Mouse (Mus musculus): Measurements from ENCODE around the gene Nsd1. TPM values are rescaled to one million over a fixed set of nuclear protein-coding genes. Genes with fewer than 3 reads are reported as not detected.
"Not testable (repeated sequence)": the region's sequence is repeated elsewhere in the genome, so short reads cannot be mapped to it uniquely, and the experiment has no call there.

Gene Nsd1
- polyA plus RNA-seq, 1 experiment, result 32.8 TPM

- 8% methylated on average over 12 of the region's 12 CpGs for WGBS
- Histone ChIP-seq H3K27me3 (ENCODE audit: control insufficient read depth, insufficient read depth, low read length) (no peaks in the 10 kb centered on the region), H3K36me3 (ENCODE audit: control insufficient read depth, insufficient read depth, low read length) (no peaks in the 10 kb centered on the region), H3K4me3 (ENCODE audit: control insufficient read depth, insufficient read depth, low read length) (peak overlapping the region; percentile 73), H3K4me1 (replicated peaks; ENCODE audit: control insufficient read depth, insufficient read depth, low read length) (peaks cover 13% of the 10 kb centered on the region), H3K27ac (ENCODE audit: control insufficient read depth, insufficient read depth, low read length) (no peak overlapping the region)
- no peak for DNase-seq
- TF ChIP-seq POLR2A (IDR thresholded peaks at IDR 0.05; ENCODE audit: control insufficient read depth, extremely low read depth, insufficient read depth, low read length, poor library complexity) (no peak), CTCF (IDR thresholded peaks at IDR 0.05; ENCODE audit: borderline replicate concordance, control insufficient read depth, extremely low read depth, insufficient read depth, low read length, poor library complexity) (no peak)
Observed at GRCm38 (mm10) chr13:55189531-55190107, 20.0 kb upstream of the Nsd1 start.

GRCm38 (mm10) chr13:55190121-55190868 lies 19.3 kb upstream of the Nsd1 start:
- H3K27ac ChIP-seq (ENCODE audit: control insufficient read depth, insufficient read depth, low read length), result no peak overlapping the region
- peak overlapping the region; percentile 73 for H3K4me3 ChIP-seq (ENCODE audit: control insufficient read depth, insufficient read depth, low read length)
- TF ChIP-seq CTCF (IDR thresholded peaks at IDR 0.05; ENCODE audit: borderline replicate concordance, control insufficient read depth, extremely low read depth, insufficient read depth, low read length, poor library complexity) (peak; percentile 85), POLR2A (IDR thresholded peaks at IDR 0.05; ENCODE audit: control insufficient read depth, extremely low read depth, insufficient read depth, low read length, poor library complexity) (peak; percentile 45; the same call in 1 of the 2 replicates)
- H3K4me1 ChIP-seq (replicated peaks; ENCODE audit: control insufficient read depth, insufficient read depth, low read length), result peaks cover 13% of the 10 kb centered on the region
- WGBS, result 3% methylated on average over 34 of the region's 34 CpGs
- H3K27me3 ChIP-seq (ENCODE audit: control insufficient read depth, insufficient read depth, low read length), result no peaks in the 10 kb centered on the region
- no peaks in the 10 kb centered on the region for H3K36me3 ChIP-seq (ENCODE audit: control insufficient read depth, insufficient read depth, low read length)
- peak; percentile 94 for DNase-seq

- no peak overlapping the region for H3K27ac ChIP-seq (ENCODE audit: control insufficient read depth, insufficient read depth, low read length)
- WGBS, result 87% methylated on average over 5 of the region's 5 CpGs
- no peak for DNase-seq
- TF ChIP-seq CTCF (IDR thresholded peaks at IDR 0.05; ENCODE audit: borderline replicate concordance, control insufficient read depth, extremely low read depth, insufficient read depth, low read length, poor library complexity) (no peak), POLR2A (IDR thresholded peaks at IDR 0.05; ENCODE audit: control insufficient read depth, extremely low read depth, insufficient read depth, low read length, poor library complexity) (no peak)
- no peak overlapping the region for H3K4me3 ChIP-seq (ENCODE audit: control insufficient read depth, insufficient read depth, low read length)
- peaks cover 13% of the 10 kb centered on the region for H3K4me1 ChIP-seq (replicated peaks; ENCODE audit: control insufficient read depth, insufficient read depth, low read length)
- no peaks in the 10 kb centered on the region for H3K27me3 ChIP-seq (ENCODE audit: control insufficient read depth, insufficient read depth, low read length)
- no peaks in the 10 kb centered on the region for H3K36me3 ChIP-seq (ENCODE audit: control insufficient read depth, insufficient read depth, low read length)
Observed at GRCm38 (mm10) chr13:55191535-55191934, 18.0 kb upstream of the Nsd1 start.

GRCm38 (mm10) chr13:55202758-55203157 lies 6.8 kb upstream of the Nsd1 start:
- DNase-seq; H3K27ac ChIP-seq (ENCODE audit: control insufficient read depth, insufficient read depth, low read length): not testable (repeated sequence)
- WGBS, result 90% methylated on average over 4 of the region's 4 CpGs

GRCm38 (mm10) chr13:55203740-55204139 lies 5.8 kb upstream of the Nsd1 start:
- no peak for DNase-seq
- Histone ChIP-seq H3K36me3 (ENCODE audit: control insufficient read depth, insufficient read depth, low read length) (no peaks in the 10 kb centered on the region), H3K27ac (ENCODE audit: control insufficient read depth, insufficient read depth, low read length) (no peak overlapping the region), H3K4me1 (replicated peaks; ENCODE audit: control insufficient read depth, insufficient read depth, low read length) (no peaks in the 10 kb centered on the region), H3K27me3 (ENCODE audit: control insufficient read depth, insufficient read depth, low read length) (no peaks in the 10 kb centered on the region), H3K4me3 (ENCODE audit: control insufficient read depth, insufficient read depth, low read length) (no peak overlapping the region)
- no peak for TF ChIP-seq CTCF (IDR thresholded peaks at IDR 0.05; ENCODE audit: borderline replicate concordance, control insufficient read depth, extremely low read depth, insufficient read depth, low read length, poor library complexity)
- no peak for TF ChIP-seq POLR2A (IDR thresholded peaks at IDR 0.05; ENCODE audit: control insufficient read depth, extremely low read depth, insufficient read depth, low read length, poor library complexity)
- WGBS, result 95% methylated on average over 9 of the region's 9 CpGs

More at GRCm38 (mm10) chr13:55202758-55203157, 6.8 kb upstream of the Nsd1 start:
- H3K4me1 ChIP-seq (replicated peaks; ENCODE audit: control insufficient read depth, insufficient read depth, low read length); H3K36me3 ChIP-seq (ENCODE audit: control insufficient read depth, insufficient read depth, low read length); H3K4me3 ChIP-seq (ENCODE audit: control insufficient read depth, insufficient read depth, low read length); H3K27me3 ChIP-seq (ENCODE audit: control insufficient read depth, insufficient read depth, low read length): not testable (repeated sequence)

GRCm38 (mm10) chr13:55204667-55205389 lies 4.8 kb upstream of the Nsd1 start:
- H3K36me3 ChIP-seq (ENCODE audit: control insufficient read depth, insufficient read depth, low read length), result no peaks in the 10 kb centered on the region
- WGBS, result 80% methylated on average over 7 of the region's 11 CpGs
- no peaks in the 10 kb centered on the region for H3K27me3 ChIP-seq (ENCODE audit: control insufficient read depth, insufficient read depth, low read length)
- H3K4me3 ChIP-seq (ENCODE audit: control insufficient read depth, insufficient read depth, low read length), result no peak overlapping the region
- no peak for DNase-seq
- H3K4me1 ChIP-seq (replicated peaks; ENCODE audit: control insufficient read depth, insufficient read depth, low read length), result peaks cover 4% of the 10 kb centered on the region; the same call in 1 of the 2 replicates
- no peak overlapping the region for H3K27ac ChIP-seq (ENCODE audit: control insufficient read depth, insufficient read depth, low read length)
- TF ChIP-seq CTCF (IDR thresholded peaks at IDR 0.05; ENCODE audit: borderline replicate concordance, control insufficient read depth, extremely low read depth, insufficient read depth, low read length, poor library complexity) (no peak), POLR2A (IDR thresholded peaks at IDR 0.05; ENCODE audit: control insufficient read depth, extremely low read depth, insufficient read depth, low read length, poor library complexity) (no peak)
